11 mouse cellular contexts compared by ENCODE assay signal in the genomic region with DNA sequence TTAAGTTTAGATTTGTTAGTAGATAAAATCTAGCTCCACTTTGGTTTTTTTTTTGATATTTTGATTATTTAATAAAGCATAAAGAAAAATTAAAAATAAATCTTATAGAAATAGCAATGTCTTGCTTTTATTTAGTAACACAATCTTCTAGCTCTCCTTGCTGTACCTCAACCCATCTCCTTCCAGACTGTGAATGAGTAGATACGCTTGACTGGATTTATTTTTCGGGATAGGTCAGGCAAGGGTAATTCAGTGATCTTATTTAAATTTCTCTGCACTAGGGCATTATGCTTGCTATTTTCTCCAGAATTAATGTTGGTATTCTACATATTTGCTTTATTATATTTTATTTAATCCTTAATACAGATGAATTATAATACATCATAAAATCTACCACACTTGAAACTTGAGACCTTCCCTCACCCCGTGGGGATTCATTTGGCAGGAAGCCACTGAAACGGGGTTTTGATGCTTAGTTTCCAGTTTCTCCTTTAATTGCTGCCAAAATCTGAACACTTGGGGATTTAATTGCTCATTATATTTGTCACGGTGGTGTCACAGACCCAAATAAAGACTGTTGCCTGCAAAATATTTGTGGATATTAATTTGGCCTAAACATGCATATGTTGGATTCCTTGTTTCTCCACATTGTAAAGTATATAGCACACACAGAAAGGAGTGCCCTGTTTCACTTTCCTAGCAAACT.
A peak's percentile ranks its signal among the peaks of the same experiment; 100 is the strongest.
DNase-seq lines count a peak whose midpoint lies in the region; ATAC-seq and TF ChIP-seq lines count a peak whose summit lies in the region.
"Had no signal": no experiment of that assay in that cellular context is flagged by ENCODE, and none has a peak within 500 bp of the region (broad histone marks: within the 10 kb centered on the region; RNA-seq: fewer than 3 reads in every experiment).

No protein-coding gene starts in this region.

- no peak for ATAC-seq in embryonic facial prominence, embryonic 11.5 days (replicated peaks; ENCODE audit: insufficient number of reproducible peaks, low FRiP score, low TSS enrichment, low read depth)
- ATAC-seq in midbrain, embryonic 14.5 days (ENCODE audit: low FRiP score, low TSS enrichment), result no peak
- ATAC-seq in hindbrain, postnatal 0 days, result peak; percentile 40; the same call in 1 of the 2 replicates
- no peak for ATAC-seq in activated CD4-positive, CD25-positive, alpha-beta regulatory T cell, adult 4 months
- ATAC-seq: midbrain, embryonic 13.5 days had no signal

- 46% methylated on average over 5 of the region's 5 CpGs for WGBS in embryonic facial prominence, embryonic 11.5 days
- WGBS in embryonic facial prominence, embryonic 10.5 days, result 62% methylated on average over 5 of the region's 5 CpGs
- WGBS in midbrain, embryonic 14.5 days, result 54% methylated on average over 5 of the region's 5 CpGs
- WGBS in midbrain, embryonic 10.5 days, result 80% methylated on average over 5 of the region's 5 CpGs
- WGBS in hindbrain, postnatal 0 days, result 28% methylated on average over 5 of the region's 5 CpGs

- H3K4me3 ChIP-seq in embryonic facial prominence, embryonic 11.5 days (ENCODE audit: low read depth, low read length), result no peak overlapping the region
- no peak overlapping the region for H3K4me3 ChIP-seq in embryonic facial prominence, embryonic 10.5 days
- no peak overlapping the region for H3K4me3 ChIP-seq in midbrain, embryonic 14.5 days (replicated peaks; ENCODE audit: low read depth, low read length)
- no peak overlapping the region for H3K4me3 ChIP-seq in midbrain, embryonic 10.5 days
- H3K4me3 ChIP-seq in hindbrain, postnatal 0 days (ENCODE audit: low read length), result no peak overlapping the region
- H3K4me3 ChIP-seq: heart, embryonic 12.5 days; midbrain, embryonic 13.5 days had no signal

- no peak overlapping the region for H3K27ac ChIP-seq in embryonic facial prominence, embryonic 11.5 days (replicated peaks; ENCODE audit: low read depth, low read length)
- H3K27ac ChIP-seq in embryonic facial prominence, embryonic 10.5 days (replicated peaks), result no peak overlapping the region
- no peak overlapping the region for H3K27ac ChIP-seq in midbrain, embryonic 14.5 days (replicated peaks; ENCODE audit: low read depth, low read length)
- H3K27ac ChIP-seq in midbrain, embryonic 10.5 days (replicated peaks), result no peak overlapping the region
- H3K27ac ChIP-seq in hindbrain, postnatal 0 days, result no peak overlapping the region
- H3K27ac ChIP-seq: midbrain, embryonic 13.5 days had no signal

- H3K36me3 ChIP-seq in embryonic facial prominence, embryonic 11.5 days (replicated peaks; ENCODE audit: control insufficient read depth, insufficient read depth, low read depth, low read length), result no peaks in the 10 kb centered on the region
- H3K36me3 ChIP-seq in embryonic facial prominence, embryonic 10.5 days (replicated peaks), result no peaks in the 10 kb centered on the region
- no peaks in the 10 kb centered on the region for H3K36me3 ChIP-seq in midbrain, embryonic 14.5 days (ENCODE audit: control insufficient read depth, insufficient read depth, low read length)
- H3K36me3 ChIP-seq in midbrain, embryonic 10.5 days, result no peaks in the 10 kb centered on the region
- H3K36me3 ChIP-seq in hindbrain, postnatal 0 days (ENCODE audit: insufficient read depth, low read length), result no peaks in the 10 kb centered on the region
- H3K36me3 ChIP-seq: heart, embryonic 12.5 days; midbrain, embryonic 13.5 days had no signal

- no peaks in the 10 kb centered on the region for H3K4me1 ChIP-seq in embryonic facial prominence, embryonic 11.5 days (ENCODE audit: control insufficient read depth, insufficient read depth, low read length)
- H3K4me1 ChIP-seq in embryonic facial prominence, embryonic 10.5 days, result 0 out of 2 replicates have a peak, but pooled peaks cover 4% of the 10 kb centered on the region
- no peaks in the 10 kb centered on the region for H3K4me1 ChIP-seq in midbrain, embryonic 14.5 days (ENCODE audit: control insufficient read depth, insufficient read depth, low read length)
- no peaks in the 10 kb centered on the region for H3K4me1 ChIP-seq in midbrain, embryonic 10.5 days
- no peaks in the 10 kb centered on the region for H3K4me1 ChIP-seq in hindbrain, postnatal 0 days (ENCODE audit: insufficient read depth, low read length)
- H3K4me1 ChIP-seq: heart, embryonic 12.5 days; midbrain, embryonic 13.5 days had no signal

- TF ChIP-seq CTCF in hindbrain, postnatal 0 days (IDR thresholded peaks at IDR 0.05; ENCODE audit: low read depth), result no peak

- H3K9me3 ChIP-seq in embryonic facial prominence, embryonic 11.5 days (replicated peaks; ENCODE audit: control insufficient read depth, low read length), result no peaks in the 10 kb centered on the region
- H3K9me3 ChIP-seq in embryonic facial prominence, embryonic 10.5 days, result no peaks in the 10 kb centered on the region
- H3K9me3 ChIP-seq in midbrain, embryonic 14.5 days (ENCODE audit: control insufficient read depth, low read length), result no peaks in the 10 kb centered on the region
- H3K9me3 ChIP-seq in midbrain, embryonic 10.5 days (replicated peaks), result no peaks in the 10 kb centered on the region
- H3K9me3 ChIP-seq in hindbrain, postnatal 0 days (ENCODE audit: low read length), result no peaks in the 10 kb centered on the region
- H3K9me3 ChIP-seq: heart, embryonic 12.5 days; midbrain, embryonic 13.5 days had no signal

- no peaks in the 10 kb centered on the region for H3K27me3 ChIP-seq in embryonic facial prominence, embryonic 11.5 days (ENCODE audit: control insufficient read depth, insufficient read depth, low read length)
- H3K27me3 ChIP-seq in embryonic facial prominence, embryonic 10.5 days (replicated peaks; ENCODE audit: low read depth, poor library complexity, severe bottlenecking), result no peaks in the 10 kb centered on the region
- no peaks in the 10 kb centered on the region for H3K27me3 ChIP-seq in midbrain, embryonic 14.5 days (ENCODE audit: control insufficient read depth, insufficient read depth, low read length)
- no peaks in the 10 kb centered on the region for H3K27me3 ChIP-seq in midbrain, embryonic 10.5 days (ENCODE audit: low read depth, poor library complexity, severe bottlenecking)
- H3K27me3 ChIP-seq in hindbrain, postnatal 0 days (ENCODE audit: insufficient read depth, low read length), result no peaks in the 10 kb centered on the region
- H3K27me3 ChIP-seq: heart, embryonic 12.5 days; midbrain, embryonic 13.5 days had no signal

- peak; percentile 25 for DNase-seq in embryonic facial prominence, embryonic 11.5 days (ENCODE audit: low spot score)
- DNase-seq in embryonic facial prominence, embryonic 10.5 days (ENCODE audit: low spot score), result no peak
- DNase-seq in midbrain, embryonic 14.5 days, result peak; percentile 72
- no peak for DNase-seq in midbrain, embryonic 10.5 days (ENCODE audit: low spot score)
- DNase-seq in hindbrain, postnatal 0 days (ENCODE audit: low spot score), result peak; percentile 77
- DNase-seq in ovary, postnatal 36 days (ENCODE audit: low spot score), result no peak
- DNase-seq in thymus, postnatal 4 days, result no peak
- DNase-seq: lung, adult 18-20 months had no signal

- H3K4me2 ChIP-seq in embryonic facial prominence, embryonic 11.5 days (ENCODE audit: low read depth, low read length), result no peak overlapping the region
- no peak overlapping the region for H3K4me2 ChIP-seq in midbrain, embryonic 14.5 days (ENCODE audit: low read length)
- no peak overlapping the region for H3K4me2 ChIP-seq in hindbrain, postnatal 0 days (ENCODE audit: low read depth, low read length)
- H3K4me2 ChIP-seq: heart, embryonic 12.5 days; midbrain, embryonic 13.5 days had no signal

- no peak overlapping the region for H3K9ac ChIP-seq in embryonic facial prominence, embryonic 11.5 days (replicated peaks; ENCODE audit: low read length)
- H3K9ac ChIP-seq in midbrain, embryonic 14.5 days (replicated peaks; ENCODE audit: low read length), result no peak overlapping the region
- H3K9ac ChIP-seq in hindbrain, postnatal 0 days (replicated peaks; ENCODE audit: low read length), result no peak overlapping the region
- H3K9ac ChIP-seq: heart, embryonic 12.5 days; midbrain, embryonic 13.5 days had no signal

Comparison
In these comparisons a context has a peak if more than half of its experiments do, and no peak if none do; other contexts are left out.
1. DNase-seq: peak in embryonic facial prominence, embryonic 11.5 days (single experiment), midbrain, embryonic 14.5 days (single experiment) and hindbrain, postnatal 0 days (single experiment); none in embryonic facial prominence, embryonic 10.5 days (single experiment), midbrain, embryonic 10.5 days (single experiment), ovary, postnatal 36 days (single experiment) and thymus, postnatal 4 days (single experiment).